Mouse (Mus musculus) C2C12 (cell line): ENCODE measurements at regions not wholly inside any gene's neighbourhood (a gene's known extent, or its start where the extent isn't known, plus 50 kb on each side); places are given as distances from the start of the nearest gene placed in this dataset.

Source experiments
- H3K27me3 ChIP-seq: one replicate; pipeline ENCODE4 v1.6.1; 2011; ENCODE audit not compliant: control insufficient read depth, insufficient read depth, insufficient read length
- H3K36me3 ChIP-seq: one replicate; pipeline ENCODE4 v1.6.1; 2011; ENCODE audit not compliant: control insufficient read depth, insufficient read depth
- H3K4me3 ChIP-seq: one replicate; pipeline ENCODE4 v1.5.1; 2011; ENCODE audit warnings: mild to moderate bottlenecking, control low read depth; ENCODE audit not compliant: poor library complexity, insufficient read depth, severe bottlenecking
- H3K79me2 ChIP-seq: one replicate; pipeline ENCODE4 v1.6.1; 2011; ENCODE audit not compliant: control insufficient read depth, insufficient read depth
- H3K79me3 ChIP-seq: one replicate; pipeline ENCODE4 v1.6.1; 2011; ENCODE audit warnings: low read depth, control low read depth
- H3ac ChIP-seq: one replicate; pipeline ENCODE3; 2011; ENCODE audit warnings: low read depth; ENCODE audit not compliant: control insufficient read depth, insufficient read length
- CEBPB ChIP-seq: IDR thresholded peaks from one replicate; pipeline ENCODE4 v1.6.1; 2011; ENCODE audit warnings: low read depth, mild to moderate bottlenecking, control low read depth, moderate library complexity
- CTCF ChIP-seq: IDR thresholded peaks from one replicate; pipeline ENCODE4 v1.5.1; 2011; ENCODE audit not compliant: control insufficient read depth, insufficient read depth, insufficient read length
- FOSL1 ChIP-seq: IDR thresholded peaks from one replicate; pipeline ENCODE4 v1.8.0; 2011; ENCODE audit warnings: mild to moderate bottlenecking, low read length; ENCODE audit not compliant: poor library complexity, insufficient read depth, severe bottlenecking
- MAX ChIP-seq: IDR thresholded peaks from one replicate; pipeline ENCODE4 v1.6.1; 2011; ENCODE audit warnings: mild to moderate bottlenecking, control low read depth
- MYOD1 ChIP-seq: IDR thresholded peaks from one replicate; pipeline ENCODE4 v1.6.1; 2011; ENCODE audit warnings: low read depth; ENCODE audit not compliant: control insufficient read depth, insufficient read length
- MYOG ChIP-seq: IDR thresholded peaks from one replicate; pipeline ENCODE4 v1.6.1; 2011; ENCODE audit not compliant: control insufficient read depth, insufficient read length; ENCODE audit errors: extremely low read depth
- USF1 ChIP-seq: IDR thresholded peaks from one replicate; pipeline ENCODE4 v1.6.1; 2011; ENCODE audit warnings: low read depth, mild to moderate bottlenecking, control low read depth, moderate library complexity

- Histone ChIP-seq H3K79me3 (no peaks in the 10 kb centered on the region), H3K79me2 (no peaks in the 10 kb centered on the region), H3K27me3 (no peaks in the 10 kb centered on the region), H3K36me3 (no peaks in the 10 kb centered on the region), H3ac (no peak overlapping the region), H3K4me3 (no peak overlapping the region)
- no peak for TF ChIP-seq USF1
- no peak for TF ChIP-seq FOSL1
- no peak for TF ChIP-seq MYOG
- no peak for TF ChIP-seq CEBPB
- no peak for TF ChIP-seq MYOD1
- no peak for TF ChIP-seq MAX
- TF ChIP-seq CTCF: no peak
Measured at GRCm38 (mm10) chr11:18670967-18671366, 347.8 kb downstream of the Meis1 start.

- no peaks in the 10 kb centered on the region for H3K27me3 ChIP-seq
- no peak overlapping the region for H3K4me3 ChIP-seq
- H3K36me3 ChIP-seq: no peaks in the 10 kb centered on the region
- no peaks in the 10 kb centered on the region for H3K79me2 ChIP-seq
- H3ac ChIP-seq: no peak overlapping the region
- H3K79me3 ChIP-seq: no peaks in the 10 kb centered on the region
- TF ChIP-seq CEBPB: no peak
- no peak for TF ChIP-seq MYOD1
- no peak for TF ChIP-seq FOSL1
- no peak for TF ChIP-seq USF1
- TF ChIP-seq MAX: no peak
- no peak for TF ChIP-seq CTCF
- no peak for TF ChIP-seq MYOG
Measured at GRCm38 (mm10) chr11:18669322-18669721, 349.5 kb downstream of the Meis1 start.

GRCm38 (mm10) chr11:18656358-18656757 lies 362.4 kb downstream of the Meis1 start:
- Histone ChIP-seq H3K4me3 (no peak overlapping the region), H3K79me3 (no peaks in the 10 kb centered on the region), H3K79me2 (no peaks in the 10 kb centered on the region), H3K27me3 (no peaks in the 10 kb centered on the region), H3K36me3 (no peaks in the 10 kb centered on the region), H3ac (no peak overlapping the region)
- TF ChIP-seq MYOG (no peak), USF1 (no peak), MYOD1 (no peak), FOSL1 (no peak), MAX (no peak), CEBPB (no peak), CTCF (no peak)

- TF ChIP-seq MAX (peak; percentile 30), MYOD1 (peak; percentile 23), USF1 (no peak), FOSL1 (peak; percentile 65), CTCF (no peak), CEBPB (no peak), MYOG (no peak)
- no peaks in the 10 kb centered on the region for H3K79me2 ChIP-seq
- H3K27me3 ChIP-seq: no peaks in the 10 kb centered on the region
- no peak overlapping the region for H3ac ChIP-seq
- H3K4me3 ChIP-seq: no peak overlapping the region
- H3K36me3 ChIP-seq: no peaks in the 10 kb centered on the region
- no peaks in the 10 kb centered on the region for H3K79me3 ChIP-seq
Measured at GRCm38 (mm10) chr11:18631975-18632773, 386.6 kb downstream of the Meis1 start.

- no peak overlapping the region for H3ac ChIP-seq
- TF ChIP-seq FOSL1 (no peak), CEBPB (no peak), MAX (no peak), MYOG (no peak), USF1 (no peak), CTCF (no peak), MYOD1 (no peak)
Measured at GRCm38 (mm10) chr11:18631570-18631969, 387.2 kb downstream of the Meis1 start.

GRCm38 (mm10) chr11:18621777-18622176 lies 397.0 kb downstream of the Meis1 start:
- TF ChIP-seq MYOG (no peak), USF1 (no peak), CEBPB (no peak), MYOD1 (no peak), CTCF (no peak), FOSL1 (no peak), MAX (no peak)
- Histone ChIP-seq H3K4me3 (no peak overlapping the region), H3K27me3 (no peaks in the 10 kb centered on the region), H3K79me2 (no peaks in the 10 kb centered on the region), H3K36me3 (no peaks in the 10 kb centered on the region), H3K79me3 (no peaks in the 10 kb centered on the region), H3ac (no peak overlapping the region)

More at GRCm38 (mm10) chr11:18631570-18631969, 387.2 kb downstream of the Meis1 start:
- Histone ChIP-seq H3K36me3 (no peaks in the 10 kb centered on the region), H3K4me3 (no peak overlapping the region), H3K27me3 (no peaks in the 10 kb centered on the region), H3K79me2 (no peaks in the 10 kb centered on the region), H3K79me3 (no peaks in the 10 kb centered on the region)
